Mouse (Mus musculus) embryonic facial prominence, embryonic 12.5 days (tissue): ENCODE results near the gene D630003M21Rik. TPM values are rescaled to one million over a fixed set of nuclear protein-coding genes. Genes with fewer than 3 reads are reported as not detected.
A peak's percentile ranks its signal among the peaks of the same experiment; 100 is the strongest.

Experiments used
- ATAC-seq: fragments of 200-750 bp; cut with Nextera tagmentation; 2 replicates; pipeline ENCODE4 v1.8.0; 2017; ENCODE audit not compliant: insufficient number of reproducible peaks, insufficient read depth, low FRiP score, low TSS enrichment
- H3K27ac ChIP-seq: fragments of 300-500 bp; sonication (generic); 2 replicates; pipeline ENCODE4 v1.5.1; 2016; ENCODE audit warnings: mild to moderate bottlenecking
- H3K27me3 ChIP-seq: fragments of 300-500 bp; sonication (generic); 2 replicates; pipeline ENCODE4 v1.6.1; 2016; ENCODE audit warnings: mild to moderate bottlenecking, moderate library complexity
- H3K36me3 ChIP-seq: fragments of 300-500 bp; sonication (generic); 2 replicates; pipeline ENCODE4 v1.6.1; 2016; ENCODE audit warnings: mild to moderate bottlenecking
- H3K4me1 ChIP-seq: fragments of 300-500 bp; sonication (generic); 2 replicates; pipeline ENCODE4 v1.6.1; 2016
- H3K4me2 ChIP-seq: fragments of 300-500 bp; sonication (generic); replicated peaks from 2 replicates; pipeline ENCODE4 v1.6.1; 2016; ENCODE audit warnings: mild to moderate bottlenecking, moderate library complexity
- H3K4me3 ChIP-seq: fragments of 300-500 bp; sonication (generic); 2 replicates; pipeline ENCODE4 v1.5.1; 2016; ENCODE audit warnings: mild to moderate bottlenecking
- H3K9ac ChIP-seq: fragments of 300-500 bp; sonication (generic); 2 replicates; pipeline ENCODE4 v1.6.1; 2016; ENCODE audit warnings: mild to moderate bottlenecking, moderate library complexity
- H3K9me3 ChIP-seq: fragments of 300-500 bp; sonication (generic); 2 replicates; pipeline ENCODE4 v1.6.1; 2016; ENCODE audit warnings: mild to moderate bottlenecking, moderate library complexity
- WGBS: fragments of 180-500 bp; shearing (Covaris S2); methylation state at CpG from one replicate; pipeline ENCODE4 v1.1.7; 2016; 5-methylcytosine and 5-hydroxymethylcytosine counted together
- polyA plus RNA-seq: library from polyadenylated mRNA; unstranded; fragments of >200 nt; fragmentation: Nextera tagmentation; extraction: Ambion mirVana; gene quantifications from 2 replicates; pipeline ENCODE4 v1.2.1, GENCODE M21; 2016

The D630003M21Rik gene
- polyA plus RNA-seq, 1 experiment from 2014 or later, result 5.9 TPM

DNA sequence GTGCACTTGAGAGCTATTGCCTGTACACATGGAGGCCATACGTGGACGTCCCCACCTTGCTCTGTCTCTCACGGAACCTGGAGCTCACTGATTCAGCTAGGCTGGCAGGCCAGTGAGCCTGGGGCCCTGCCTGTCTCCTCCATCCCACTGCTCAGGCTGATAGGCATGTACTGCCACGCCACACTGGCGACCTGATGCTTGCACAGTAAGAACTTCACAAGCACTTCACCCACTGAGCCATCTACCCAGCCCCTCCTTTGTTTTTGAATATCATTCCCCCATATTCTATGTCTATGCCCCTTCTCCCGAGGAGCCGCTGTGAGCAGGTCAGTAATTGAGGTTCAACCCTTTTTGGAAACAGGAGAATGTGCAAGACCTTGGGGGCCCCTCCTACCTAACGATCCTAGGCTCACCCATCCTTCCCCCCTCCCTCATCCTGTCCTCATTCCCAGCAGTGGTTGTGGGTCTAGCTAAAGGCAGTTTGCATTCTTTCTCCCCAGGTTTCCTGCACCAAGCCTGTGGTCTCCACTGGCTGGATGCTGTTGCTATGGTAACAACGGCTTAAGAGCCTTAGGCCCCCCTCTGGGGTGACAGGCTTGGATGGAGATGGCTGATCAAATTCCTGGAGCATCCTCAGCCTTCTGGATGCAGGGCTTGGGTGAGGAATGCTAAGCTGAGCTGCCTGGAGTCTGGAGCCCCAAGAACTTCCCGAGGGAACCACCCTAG, 35.2 kb downstream of the D630003M21Rik start:
- H3K36me3 ChIP-seq, result no peaks in the 10 kb centered on the region
- no peak overlapping the region for H3K9ac ChIP-seq
- ATAC-seq, result no peak
- peaks cover 3% of the 10 kb centered on the region; the same call in 1 of the 2 replicates for H3K27me3 ChIP-seq
- no peak overlapping the region for H3K4me2 ChIP-seq
- no peak overlapping the region for H3K27ac ChIP-seq
- no peaks in the 10 kb centered on the region for H3K9me3 ChIP-seq
- H3K4me3 ChIP-seq, result no peak overlapping the region
- WGBS, result 30% methylated on average over 10 of the region's 10 CpGs
- peaks cover 7% of the 10 kb centered on the region for H3K4me1 ChIP-seq

DNA sequence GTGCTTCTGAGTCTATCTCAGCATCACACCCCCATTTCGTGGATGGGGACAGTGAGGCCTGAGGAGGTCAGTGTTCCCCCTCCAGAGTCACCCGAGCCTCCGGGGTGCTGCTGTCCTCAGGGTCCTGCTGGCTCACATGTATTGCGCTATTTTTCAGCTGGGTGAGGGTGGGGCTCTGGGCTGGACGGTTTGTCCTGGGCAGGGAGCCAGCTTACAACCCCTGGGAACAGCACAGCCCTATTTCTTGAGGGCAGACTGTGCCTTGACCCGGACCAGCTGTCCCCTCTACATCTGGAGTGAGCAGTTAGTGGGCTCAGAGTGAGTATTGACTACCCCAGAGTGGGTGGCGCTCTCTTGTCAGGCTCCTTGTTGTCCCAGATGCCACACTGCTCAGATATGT, 37.9 kb downstream of the D630003M21Rik start:
- H3K27me3 ChIP-seq, result no peaks in the 10 kb centered on the region
- no peak for ATAC-seq
- no peaks in the 10 kb centered on the region for H3K9me3 ChIP-seq
- H3K36me3 ChIP-seq, result no peaks in the 10 kb centered on the region
- H3K4me3 ChIP-seq, result no peak overlapping the region
- no peak overlapping the region for H3K9ac ChIP-seq
- H3K4me2 ChIP-seq, result no peak overlapping the region
- no peak overlapping the region for H3K27ac ChIP-seq
- WGBS, result 72% methylated on average over 7 of the region's 7 CpGs
- H3K4me1 ChIP-seq, result peaks cover 7% of the 10 kb centered on the region

DNA sequence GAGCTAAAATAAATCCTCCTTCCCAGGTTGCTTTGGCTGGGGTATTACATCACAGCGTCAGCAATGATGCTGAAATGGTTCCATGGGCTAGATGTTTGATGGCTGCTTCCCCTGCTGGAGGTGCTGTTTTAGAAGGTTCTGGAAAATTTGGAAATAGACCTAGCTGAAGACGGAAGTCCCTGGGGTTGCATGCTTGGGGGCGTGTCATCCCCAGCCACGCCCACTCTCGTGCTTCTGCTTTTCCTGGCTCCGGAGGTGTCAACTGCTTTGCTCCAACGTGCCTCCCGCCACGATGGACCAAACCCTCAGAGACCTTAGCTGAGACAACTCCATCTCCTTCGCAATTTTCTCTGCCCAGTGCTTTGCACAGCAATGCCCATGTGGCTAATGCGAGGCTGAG, 39.6 kb downstream of the D630003M21Rik start:
- no peaks in the 10 kb centered on the region for H3K27me3 ChIP-seq
- 77% methylated on average over 11 of the region's 11 CpGs for WGBS

DNA sequence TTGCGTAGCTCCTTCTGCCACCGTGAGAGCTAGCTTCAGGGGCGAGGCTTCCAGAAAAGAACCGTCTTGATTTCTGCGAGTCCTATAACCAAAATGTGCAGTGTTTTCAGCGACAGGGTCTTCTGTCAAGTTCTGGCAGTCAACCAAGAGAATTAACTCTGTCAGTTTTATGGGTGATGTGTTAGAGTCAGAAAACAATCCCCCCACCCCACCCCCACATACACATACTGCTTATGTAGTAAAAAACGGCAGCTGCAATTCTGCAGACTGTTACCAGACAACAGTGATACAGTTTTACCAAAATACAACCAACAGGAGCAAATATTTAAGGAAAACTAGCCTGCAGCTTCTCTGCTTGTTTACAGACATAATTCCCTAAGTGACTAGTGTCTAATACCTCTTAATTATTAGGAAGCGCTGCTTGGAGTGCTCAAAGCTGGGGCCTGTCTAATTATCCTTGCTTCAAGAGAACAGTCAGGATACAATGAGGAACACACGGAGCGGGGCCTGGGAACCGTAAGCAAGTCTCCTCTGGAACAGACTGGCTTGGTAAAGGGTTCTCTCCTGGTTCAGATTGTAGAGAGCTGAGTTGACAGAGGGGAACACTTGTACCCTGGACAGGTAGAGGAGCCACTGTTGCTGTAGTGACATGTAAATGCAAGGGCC, 42.7 kb downstream of the D630003M21Rik start:
- H3K27me3 ChIP-seq, result no peaks in the 10 kb centered on the region
- ATAC-seq, result no peak
- H3K4me2 ChIP-seq, result no peak overlapping the region
- H3K4me1 ChIP-seq, result no peaks in the 10 kb centered on the region
- H3K36me3 ChIP-seq, result no peaks in the 10 kb centered on the region
- H3K4me3 ChIP-seq, result no peak overlapping the region
- WGBS, result 66% methylated on average over 11 of the region's 11 CpGs
- no peaks in the 10 kb centered on the region for H3K9me3 ChIP-seq
- H3K9ac ChIP-seq, result no peak overlapping the region
- no peak overlapping the region for H3K27ac ChIP-seq

More for the DNA sequence above, 39.6 kb downstream of the D630003M21Rik start:
- Histone ChIP-seq H3K4me1 (peaks cover 7% of the 10 kb centered on the region), H3K27ac (no peak overlapping the region), H3K9me3 (no peaks in the 10 kb centered on the region), H3K36me3 (no peaks in the 10 kb centered on the region), H3K4me3 (no peak overlapping the region), H3K9ac (no peak overlapping the region), H3K4me2 (no peak overlapping the region)
- no peak for ATAC-seq

DNA sequence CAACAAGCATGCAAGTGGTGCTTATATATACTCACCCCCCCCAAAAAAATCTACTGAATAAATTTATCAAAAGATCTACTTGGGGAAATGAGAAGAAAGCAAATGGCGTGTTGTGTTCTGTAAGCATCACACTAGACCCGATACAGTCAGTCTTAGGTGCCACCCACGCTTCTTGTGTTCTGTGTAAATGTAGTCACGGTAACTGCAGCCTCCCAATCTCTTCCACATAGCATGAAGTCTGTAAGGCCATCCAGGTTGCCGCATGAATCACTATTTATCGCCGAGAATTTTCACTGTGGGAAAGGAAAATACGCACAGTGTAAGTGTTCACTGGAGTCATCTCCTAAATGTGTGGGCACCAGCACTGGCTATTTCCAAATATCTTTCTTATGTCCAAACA, 45.8 kb downstream of the D630003M21Rik start:
- Histone ChIP-seq H3K27ac (no peak overlapping the region), H3K9me3 (no peaks in the 10 kb centered on the region), H3K4me2 (no peak overlapping the region), H3K9ac (no peak overlapping the region), H3K4me3 (no peak overlapping the region), H3K27me3 (no peaks in the 10 kb centered on the region), H3K4me1 (0 out of 2 replicates have a peak, but pooled peaks cover 5% of the 10 kb centered on the region), H3K36me3 (no peaks in the 10 kb centered on the region)
- 91% methylated on average over 8 of the region's 8 CpGs for WGBS
- ATAC-seq, result no peak

DNA sequence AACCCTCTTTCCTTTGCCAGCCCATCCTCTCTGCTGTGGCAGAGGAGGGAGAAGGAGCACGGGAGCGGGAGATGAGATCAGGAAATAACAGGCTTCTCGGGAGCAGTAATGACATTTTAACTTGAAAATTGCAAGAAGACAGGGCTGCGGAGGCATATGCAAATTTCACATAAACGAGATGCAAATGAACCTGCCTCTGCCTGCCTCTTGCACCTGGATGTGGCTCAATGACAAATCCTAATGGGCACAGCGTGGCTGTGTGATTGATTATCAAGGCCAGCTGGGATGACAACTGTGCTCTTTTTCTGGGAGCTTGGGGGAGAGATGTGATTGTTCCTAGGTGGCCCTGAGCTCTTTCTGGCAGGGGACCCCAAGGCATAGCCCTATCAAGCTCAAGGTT, 47.1 kb downstream of the D630003M21Rik start:
- no peaks in the 10 kb centered on the region for H3K27me3 ChIP-seq
- no peak overlapping the region for H3K9ac ChIP-seq
- 0 out of 2 replicates have a peak, but pooled peaks cover 5% of the 10 kb centered on the region for H3K4me1 ChIP-seq
- H3K4me3 ChIP-seq, result no peak overlapping the region
- H3K36me3 ChIP-seq, result no peaks in the 10 kb centered on the region
- no peak overlapping the region for H3K27ac ChIP-seq
- no peaks in the 10 kb centered on the region for H3K9me3 ChIP-seq
- H3K4me2 ChIP-seq, result no peak overlapping the region
- WGBS, result 59% methylated on average over 6 of the region's 6 CpGs
- no peak for ATAC-seq

DNA sequence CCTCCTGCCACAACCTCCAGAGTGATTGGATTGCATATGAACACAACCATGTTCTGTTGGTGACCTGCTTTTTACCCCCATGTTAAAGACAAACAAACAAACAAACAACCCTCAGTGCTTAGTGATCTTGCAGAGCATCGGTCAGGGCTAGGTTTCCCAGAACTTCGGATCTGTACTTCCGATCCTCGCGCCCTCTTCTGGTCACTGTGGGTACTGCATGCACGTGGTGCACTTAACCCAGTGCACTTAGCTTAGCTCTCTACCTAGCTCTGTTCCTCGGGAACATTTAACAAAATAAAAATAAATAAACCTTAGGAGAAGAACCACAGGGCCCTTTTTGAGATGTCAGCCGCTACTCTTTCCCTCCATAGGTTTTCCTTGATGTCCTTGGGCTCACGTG, 48.2 kb downstream of the D630003M21Rik start:
- H3K27ac ChIP-seq, result no peak overlapping the region
- no peak overlapping the region for H3K4me3 ChIP-seq
- no peaks in the 10 kb centered on the region for H3K9me3 ChIP-seq
- H3K27me3 ChIP-seq, result no peaks in the 10 kb centered on the region
- H3K4me2 ChIP-seq, result no peak overlapping the region
- H3K9ac ChIP-seq, result no peak overlapping the region
- no peak for ATAC-seq
- H3K36me3 ChIP-seq, result no peaks in the 10 kb centered on the region
- H3K4me1 ChIP-seq, result 0 out of 2 replicates have a peak, but pooled peaks cover 5% of the 10 kb centered on the region
- WGBS, result 37% methylated on average over 9 of the region's 9 CpGs

DNA sequence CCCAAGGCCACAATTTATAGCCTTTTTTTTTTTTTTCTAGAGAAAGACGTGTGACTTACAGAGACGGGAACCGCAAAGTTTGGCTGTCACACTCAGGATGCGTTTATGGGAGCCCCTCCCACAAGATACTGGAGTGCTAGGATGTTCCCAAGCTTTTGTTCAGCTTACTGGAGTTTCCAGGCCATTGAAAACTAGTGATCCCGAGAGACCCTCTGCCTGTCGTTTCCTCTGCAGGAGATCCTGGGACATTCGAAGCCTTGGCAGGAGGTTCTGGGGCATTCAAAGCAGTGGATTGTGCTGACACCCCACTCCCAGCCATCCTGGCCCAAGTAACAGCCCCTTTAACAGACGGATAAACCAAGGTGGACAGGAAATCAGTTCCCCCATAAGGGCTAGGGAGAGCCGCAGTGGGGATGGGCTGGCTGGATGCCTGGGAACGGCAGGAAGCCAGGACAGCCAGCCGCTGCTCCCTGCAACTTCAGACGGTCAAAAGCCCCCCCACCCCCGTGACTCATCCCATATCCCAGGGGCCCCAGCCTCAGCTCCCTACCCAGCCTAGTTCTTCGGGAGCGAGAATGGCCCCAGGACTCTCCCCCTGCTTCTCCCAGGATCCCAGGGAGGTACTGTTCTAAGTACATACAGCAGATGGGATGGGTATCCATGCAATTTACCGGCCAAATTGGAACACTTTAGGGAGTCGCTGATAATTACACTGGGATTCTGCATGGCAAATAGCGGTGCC, 49.5 kb downstream of the D630003M21Rik start:
- no peak overlapping the region for H3K27ac ChIP-seq
- H3K9me3 ChIP-seq, result no peaks in the 10 kb centered on the region
- no peaks in the 10 kb centered on the region for H3K36me3 ChIP-seq
- H3K27me3 ChIP-seq, result no peaks in the 10 kb centered on the region
- peak overlapping the region; percentile 34 for H3K4me3 ChIP-seq
- no peak for ATAC-seq
- H3K4me2 ChIP-seq, result peak overlapping the region; percentile 56
- H3K9ac ChIP-seq, result peak overlapping the region; percentile 36; the same call in 1 of the 2 replicates
- 0 out of 2 replicates have a peak, but pooled peaks cover 5% of the 10 kb centered on the region for H3K4me1 ChIP-seq
- 21% methylated on average over 18 of the region's 18 CpGs for WGBS

DNA sequence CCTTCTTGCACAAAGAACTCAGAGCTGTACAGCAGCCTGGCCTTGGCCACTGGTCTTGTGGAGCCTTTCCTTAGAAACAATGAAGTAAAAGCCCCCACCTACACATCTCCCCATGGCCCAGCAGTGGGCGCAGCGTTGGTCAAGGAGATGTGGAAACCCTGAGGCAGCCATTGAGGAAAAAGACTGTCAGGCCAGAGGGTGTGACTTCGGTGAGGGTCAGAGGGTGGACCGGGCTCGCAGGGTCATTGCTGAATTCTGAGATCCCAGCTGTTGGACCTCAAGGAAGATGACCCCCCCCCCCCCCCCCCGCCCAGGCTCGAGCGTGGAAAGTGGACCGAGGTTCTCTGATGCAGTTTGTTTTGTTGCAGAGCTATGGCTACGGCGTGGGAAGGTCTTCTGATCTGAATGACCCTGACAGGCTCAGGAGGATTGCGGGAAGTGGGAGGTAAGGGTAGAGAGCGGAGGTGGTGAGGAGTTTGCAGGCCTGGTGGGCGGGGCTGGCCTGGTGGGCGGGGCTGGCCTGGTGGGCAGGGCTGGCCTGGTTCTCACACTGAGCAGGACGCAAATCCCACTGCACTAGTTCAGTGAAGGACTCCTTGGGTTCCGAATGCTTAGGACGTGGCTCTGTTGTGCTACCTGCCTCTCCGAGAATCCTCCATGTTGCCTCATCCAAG, 50.2 kb downstream of the D630003M21Rik start:
- Histone ChIP-seq H3K9me3 (no peaks in the 10 kb centered on the region), H3K9ac (peak overlapping the region; percentile 36; the same call in 1 of the 2 replicates), H3K27ac (no peak overlapping the region), H3K36me3 (no peaks in the 10 kb centered on the region), H3K27me3 (no peaks in the 10 kb centered on the region), H3K4me3 (peak overlapping the region; percentile 34), H3K4me1 (0 out of 2 replicates have a peak, but pooled peaks cover 5% of the 10 kb centered on the region), H3K4me2 (peak overlapping the region; percentile 56)
- WGBS, result 10% methylated on average over 18 of the region's 19 CpGs
- peak; percentile 79; the same call in 1 of the 2 replicates for ATAC-seq

DNA sequence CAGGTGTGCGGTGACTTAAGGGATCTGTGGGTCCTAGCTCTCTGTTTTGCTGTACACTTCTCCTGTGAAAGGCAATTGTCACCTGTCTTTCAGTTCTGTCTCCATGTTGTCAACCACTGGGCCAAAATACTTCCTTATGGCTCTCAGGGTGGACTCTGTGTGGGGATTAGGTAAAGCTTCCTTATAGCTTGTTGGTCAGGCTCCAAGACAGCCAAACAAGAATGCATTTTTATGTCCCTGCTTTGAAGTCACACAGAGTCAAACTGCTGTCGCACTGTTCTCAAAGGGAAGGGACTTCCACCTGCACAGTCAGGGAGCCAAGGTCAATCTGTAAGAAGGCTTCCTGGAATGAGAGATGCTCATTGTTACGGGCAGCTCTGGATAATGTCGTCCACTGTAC, 50.9 kb downstream of the D630003M21Rik start:
- Histone ChIP-seq H3K27ac (no peak overlapping the region), H3K9ac (no peak overlapping the region), H3K36me3 (no peaks in the 10 kb centered on the region), H3K9me3 (no peaks in the 10 kb centered on the region), H3K27me3 (no peaks in the 10 kb centered on the region), H3K4me3 (no peak overlapping the region), H3K4me1 (0 out of 2 replicates have a peak, but pooled peaks cover 5% of the 10 kb centered on the region), H3K4me2 (no peak overlapping the region)
- no peak for ATAC-seq
- WGBS, result 85% methylated on average over 4 of the region's 4 CpGs

DNA sequence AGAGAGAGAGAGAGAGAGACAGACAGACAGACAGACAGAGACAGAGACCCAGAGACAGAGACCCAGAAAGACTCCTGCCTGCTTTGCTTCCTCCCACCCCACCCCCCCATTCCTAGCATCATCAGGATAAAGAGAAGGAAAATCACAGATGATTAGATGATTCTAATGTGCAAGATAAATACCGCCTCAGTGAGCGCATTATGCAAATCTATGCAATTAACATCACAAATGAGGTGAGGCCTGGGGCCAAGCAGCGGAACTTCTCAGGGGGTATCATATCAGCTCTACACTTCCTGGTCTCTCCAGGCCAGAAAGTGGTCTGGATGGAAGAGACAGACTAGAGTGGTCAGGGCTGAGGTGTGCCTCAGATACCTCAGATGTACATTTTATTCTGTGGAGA, 51.4 kb downstream of the D630003M21Rik start:
- Histone ChIP-seq H3K27me3 (no peaks in the 10 kb centered on the region), H3K4me2 (no peak overlapping the region), H3K9me3 (no peaks in the 10 kb centered on the region), H3K36me3 (no peaks in the 10 kb centered on the region), H3K4me3 (no peak overlapping the region), H3K27ac (no peak overlapping the region), H3K9ac (no peak overlapping the region), H3K4me1 (0 out of 2 replicates have a peak, but pooled peaks cover 5% of the 10 kb centered on the region)
- ATAC-seq, result no peak
- WGBS, result 58% methylated on average over 3 of the region's 3 CpGs
